Mouse (Mus musculus) liver (tissue): ENCODE measurements around the gene Rai14.
A peak's percentile ranks its signal among the peaks of the same experiment; 100 is the strongest.
"Not testable (repeated sequence)": the region's sequence is repeated elsewhere in the genome, so short reads cannot be mapped to it uniquely, and the experiment has no call there.

ENCODE experiments used
- DNase-seq: peaks from one replicate; pipeline ENCODE4 v3.0.0-alpha.2; 2020; ENCODE audit warnings: mixed read lengths

The Rai14 gene

GRCm38 (mm10) chr15:10599413-10599812 lies 115.0 kb downstream of the Rai14 start:
- no peak for DNase-seq

GRCm38 (mm10) chr15:10598259-10599225 lies 115.9 kb downstream of the Rai14 start:
- DNase-seq: no peak

GRCm38 (mm10) chr15:10596871-10597270 lies 117.6 kb downstream of the Rai14 start:
- no peak for DNase-seq

GRCm38 (mm10) chr15:10595408-10595807 lies 119.0 kb downstream of the Rai14 start:
- DNase-seq: no peak

GRCm38 (mm10) chr15:10594910-10595309 lies 119.5 kb downstream of the Rai14 start:
- no peak for DNase-seq

GRCm38 (mm10) chr15:10593094-10593493 lies 121.3 kb downstream of the Rai14 start:
- no peak for DNase-seq

GRCm38 (mm10) chr15:10586565-10586964 lies 127.9 kb downstream of the Rai14 start:
- DNase-seq: no peak

- DNase-seq: no peak
These were observed 129.9 kb downstream of the Rai14 start for GRCm38 (mm10) chr15:10584359-10585187.

- peak; percentile 73 for DNase-seq
These were observed 131.0 kb downstream of the Rai14 start for GRCm38 (mm10) chr15:10583408-10583807.

- no peak for DNase-seq
These were observed 135.3 kb downstream of the Rai14 start for GRCm38 (mm10) chr15:10579159-10579558.

- no peak for DNase-seq
These were observed 147.9 kb downstream of the Rai14 start for GRCm38 (mm10) chr15:10566486-10566885.

- no peak for DNase-seq
These were observed 150.2 kb downstream of the Rai14 start for GRCm38 (mm10) chr15:10564201-10564600.

- DNase-seq: no peak
These were observed 152.1 kb downstream of the Rai14 start for GRCm38 (mm10) chr15:10562281-10562680.

GRCm38 (mm10) chr15:10560005-10560404 lies 154.4 kb downstream of the Rai14 start:
- DNase-seq: no peak

- DNase-seq: no peak
These were observed 156.0 kb downstream of the Rai14 start, which contains the start of gene Ttc23l for GRCm38 (mm10) chr15:10558465-10558864. TSS of gene Ttc23l (minus strand) at chr15:10558668.

GRCm38 (mm10) chr15:10554336-10554735 lies 160.1 kb downstream of the Rai14 start:
- DNase-seq: no peak

- no peak for DNase-seq
These were observed 173.9 kb downstream of the Rai14 start for GRCm38 (mm10) chr15:10540271-10541088.

GRCm38 (mm10) chr15:10535969-10536368 lies 178.5 kb downstream of the Rai14 start:
- no peak for DNase-seq

GRCm38 (mm10) chr15:10534591-10534990 lies 179.8 kb downstream of the Rai14 start:
- DNase-seq: no peak

GRCm38 (mm10) chr15:10533361-10533760 lies 181.1 kb downstream of the Rai14 start:
- not testable (repeated sequence) for DNase-seq

- peak; percentile 33 for DNase-seq
These were observed 183.1 kb downstream of the Rai14 start for GRCm38 (mm10) chr15:10531352-10531751.

GRCm38 (mm10) chr15:10525896-10526295 lies 188.5 kb downstream of the Rai14 start:
- no peak for DNase-seq
